8 mouse cellular contexts compared by ENCODE assay signal in genomic region chrX:152001737-152002710, GRCm38 (mm10). TPM values are rescaled to one million over a fixed set of nuclear protein-coding genes. Genes with fewer than 3 reads are reported as not detected.
DNase-seq lines count a peak whose midpoint lies in the region; ATAC-seq lines count a peak whose summit lies in the region.

Gene Hsd17b10 (plus strand): TSS chrX:152001845.

- DNase-seq in R1 (ENCODE audit: low read depth, low spot score) = peak; percentile 88
- DNase-seq in cerebellum, postnatal 25 days = peak; percentile 78 to 90
- peak; percentile 71 to 81 for DNase-seq in frontal cortex, postnatal 36 days (ENCODE audit: low spot score in 2 of 2)
- DNase-seq in left cerebral cortex, adult 18-20 months (ENCODE audit: low spot score in 2 of 2) = peak; percentile 80 to 85
- DNase-seq in right cerebral cortex, adult 18-20 months = peak; percentile 89
- DNase-seq in urinary bladder, postnatal 10 days (ENCODE audit: low spot score) = peak; percentile 33

- H3K4me1 ChIP-seq in hindbrain, embryonic 15.5 days (replicated peaks) = no peaks in the 10 kb centered on the region

- 0 out of 2 replicates have a peak within 1 kb of the TSS, but pooled peaks have one; percentile 52 for H3K27ac ChIP-seq in hindbrain, embryonic 15.5 days (replicated peaks)
- H3K27ac ChIP-seq in macrophage = peak within 1 kb of the TSS; percentile 34

- WGBS in hindbrain, embryonic 15.5 days = 18% methylated on average over 39 of the region's 41 CpGs
- WGBS in macrophage (ENCODE audit: missing documents) = 19% methylated on average over 33 of the region's 41 CpGs

- H3K4me2 ChIP-seq in hindbrain, embryonic 15.5 days = peak within 1 kb of the TSS; percentile 66

- H3K9ac ChIP-seq in hindbrain, embryonic 15.5 days = peak within 1 kb of the TSS; percentile 47

- peaks cover 41% of the 10 kb centered on the region; the same call in 1 of the 2 replicates for H3K27me3 ChIP-seq in hindbrain, embryonic 15.5 days

- H3K9me3 ChIP-seq in hindbrain, embryonic 15.5 days = no peaks in the 10 kb centered on the region

- H3K4me3 ChIP-seq in hindbrain, embryonic 15.5 days = peak within 1 kb of the TSS; percentile 48
- H3K4me3 ChIP-seq in macrophage (ENCODE audit: inconsistent target) = peak within 1 kb of the TSS; percentile 51

- H3K36me3 ChIP-seq in hindbrain, embryonic 15.5 days = no peaks in the 10 kb centered on the region
- no peaks in the 10 kb centered on the region for H3K36me3 ChIP-seq in macrophage (ENCODE audit: inconsistent target)

- ATAC-seq in hindbrain, embryonic 15.5 days (ENCODE audit: low FRiP score, low read depth) = peak; percentile 98

- no peaks in the 10 kb centered on the region for H3K79me2 ChIP-seq in macrophage (ENCODE audit: inconsistent target)

RNA-seq across cellular contexts. Expression of gene Hsd17b10, which starts in this region (rescaled TPM):
- polyA plus RNA-seq in hindbrain, embryonic 15.5 days (2015; fragmentation: Nextera tagmentation; extraction: Ambion mirVana) = 114 and 125 TPM in 2 replicates
- total RNA-seq in left cerebral cortex, adult 18-20 months (2021) = 10 to 100 TPM; 41.2 to 49.0 TPM
- total RNA-seq in macrophage (2018; cell fraction: chromatin; rRNA removed) = 10 to 100 TPM in 2 of 26 experiments, 1 to 10 TPM in 23, not detected in 1; 1.1 to 19.2 (median 3.1) TPM
- 10 to 100 TPM; 37.5 to 75.7 (median 48.8) TPM for total RNA-seq in macrophage (2018; cell fraction: cytosol; rRNA removed)
- total RNA-seq in macrophage (2018; cell fraction: nucleus; rRNA removed) = 10 to 100 TPM in 10 of 26 experiments, 1 to 10 TPM in 16; 3.3 to 15.4 (median 9.5) TPM
- polyA plus RNA-seq in macrophage (2018) = 54.2 to 72.9 TPM (median 55.0 TPM) in 3 replicates

Comparison
In these comparisons a context has a peak if more than half of its experiments do, and no peak if none do; other contexts are left out.
1. Peak in every context shown above with its lines: DNase-seq, ATAC-seq, H3K4me3 ChIP-seq and H3K27ac ChIP-seq.
2. DNase-seq: peak in every context shown above with its lines; median percentile 89 in right cerebral cortex, adult 18-20 months; 88 in R1; 84 in cerebellum, postnatal 25 days; 82 in left cerebral cortex, adult 18-20 months; 76 in frontal cortex, postnatal 36 days; 33 in urinary bladder, postnatal 10 days.